Mouse (Mus musculus): ENCODE measurements at regions not wholly inside any gene's neighbourhood (a gene's known extent, or its start where the extent isn't known, plus 50 kb on each side); places are given as distances from the start of the nearest gene placed in this dataset.

GRCm38 (mm10) chr14:66584699-66585098 lies 575.7 kb upstream of the Gulo start:
- DNase-seq (ENCODE audit: low spot score), result no peak

GRCm38 (mm10) chr14:66579904-66580492 lies 571.0 kb upstream of the Gulo start:
- no peak for DNase-seq (ENCODE audit: low spot score)

DNA sequence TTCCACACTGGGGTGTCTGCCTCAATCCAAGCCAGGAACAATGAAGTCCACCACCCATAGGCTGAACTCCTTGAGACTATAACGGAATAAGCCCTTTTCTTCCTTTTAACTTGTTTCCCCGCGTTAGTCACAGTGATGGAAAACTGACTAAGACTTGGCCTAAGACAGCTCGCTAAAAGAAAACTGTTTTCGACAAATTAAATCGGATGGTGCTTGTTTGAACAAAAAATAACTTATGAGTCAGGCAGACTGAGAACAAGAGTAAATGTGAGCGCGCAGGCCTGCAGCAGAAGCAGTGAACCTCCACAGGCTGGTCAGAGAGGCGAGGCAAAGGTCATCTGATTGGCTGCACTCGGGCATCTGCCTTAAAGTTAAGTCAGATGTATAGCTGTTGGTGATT lies 557.6 kb upstream of the Gulo start:
- DNase-seq (ENCODE audit: low spot score), result no peak

DNA sequence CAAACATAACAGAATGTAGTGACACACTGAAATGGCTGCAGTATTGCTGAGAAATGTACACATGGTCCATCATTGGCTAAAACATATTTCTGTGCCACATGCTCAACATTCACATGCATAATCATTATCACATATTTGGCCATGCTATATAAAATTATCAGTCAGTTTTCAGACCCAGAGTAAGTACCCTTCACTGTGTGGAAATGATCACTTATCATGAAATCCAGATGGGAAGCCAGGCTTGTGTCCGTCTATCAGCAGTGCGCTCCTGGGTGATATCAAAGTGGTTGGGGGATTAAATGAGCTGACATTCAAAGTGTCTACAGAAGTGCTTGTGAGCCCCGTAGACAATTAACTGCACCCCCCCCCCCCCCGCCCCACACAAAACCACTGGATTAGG lies 553.7 kb upstream of the Gulo start:
- no peak for DNase-seq (ENCODE audit: low spot score)

DNA sequence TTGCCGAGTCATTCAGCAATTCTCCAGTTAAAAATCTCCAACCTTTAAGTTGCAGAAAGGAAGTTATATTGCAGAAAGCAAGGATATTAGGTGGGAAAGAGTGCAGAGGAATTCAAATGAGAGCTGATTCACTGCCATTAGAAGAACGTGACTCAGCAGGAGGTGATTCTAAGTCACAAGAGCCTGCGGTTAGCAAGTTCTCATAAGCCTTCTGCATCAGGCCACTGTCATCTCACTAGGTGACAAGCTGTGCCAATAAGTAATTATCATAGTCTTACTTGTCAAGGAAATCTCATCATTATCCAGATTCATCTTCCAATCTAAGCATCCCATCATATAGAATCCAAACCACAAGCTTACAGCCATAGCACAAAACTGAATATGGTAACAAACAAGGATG lies 552.7 kb upstream of the Gulo start:
- no peak for DNase-seq (ENCODE audit: low spot score)

DNA sequence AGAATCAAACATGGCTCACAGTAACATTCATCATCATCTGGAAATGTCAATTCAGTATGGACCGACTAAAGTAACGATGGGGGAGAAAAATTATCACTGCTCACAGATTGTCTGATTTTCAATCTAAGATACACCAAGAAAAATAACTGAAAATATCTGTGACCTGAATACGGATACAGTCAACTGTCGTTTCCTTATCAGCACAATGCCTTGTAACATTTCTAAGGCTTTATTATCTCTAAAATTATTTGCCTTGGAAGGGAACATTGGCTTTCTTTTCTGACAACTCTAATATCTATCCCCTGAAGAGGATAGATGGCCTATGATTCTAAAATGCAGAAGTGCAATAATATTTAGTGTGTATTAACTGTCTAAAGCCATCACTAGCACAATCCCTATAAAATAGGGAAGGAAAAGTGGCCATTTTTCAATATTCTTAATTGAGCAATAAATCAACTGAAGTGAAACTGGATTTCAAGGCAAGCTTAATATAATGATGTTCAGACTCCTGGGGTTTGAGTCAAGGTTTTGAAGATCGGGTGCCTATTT lies 552.1 kb upstream of the Gulo start:
- no peak for DNase-seq (ENCODE audit: low spot score)

- no peak for DNase-seq (ENCODE audit: low spot score)
These were observed 549.4 kb upstream of the Gulo start for GRCm38 (mm10) chr14:66558393-66558792.

DNA sequence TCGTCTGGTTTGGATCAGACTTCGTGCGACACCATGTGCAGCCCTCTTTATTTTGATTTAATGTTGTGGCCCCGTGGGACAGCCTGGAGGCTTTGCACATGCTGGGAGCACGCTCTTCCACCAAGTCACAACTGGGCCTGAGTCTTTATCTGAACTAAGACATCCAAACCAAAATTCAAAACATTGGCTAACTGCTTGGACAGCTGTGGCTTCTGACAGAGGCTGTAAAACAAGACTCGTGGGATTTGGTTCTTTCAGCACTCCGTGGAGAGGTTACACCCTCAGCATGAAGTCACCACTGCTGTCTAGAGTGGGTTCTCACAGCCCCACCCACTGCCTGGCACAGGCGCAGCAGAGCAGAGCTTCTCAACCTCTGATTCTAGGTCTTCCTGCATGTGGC lies 548.6 kb upstream of the Gulo start:
- DNase-seq (ENCODE audit: low spot score), result no peak

DNA sequence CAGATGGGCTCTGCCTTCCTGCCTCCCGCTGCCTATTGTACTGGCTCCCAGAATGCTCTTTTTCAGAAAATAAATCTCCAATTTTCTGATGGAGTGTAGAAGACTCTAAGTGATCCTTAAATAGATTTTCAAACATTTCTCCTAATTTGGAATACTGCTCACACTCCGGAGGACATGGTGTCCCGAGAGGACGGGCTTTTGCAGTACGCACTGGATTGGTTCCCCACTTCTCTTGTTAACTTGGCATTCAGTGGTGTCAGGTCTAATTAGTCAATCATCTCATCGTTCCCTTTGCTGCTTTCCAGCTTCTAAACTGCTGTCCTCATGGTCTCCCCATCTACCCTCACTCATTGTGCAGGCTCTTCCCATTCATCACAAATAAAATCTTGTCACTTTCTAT lies 529.5 kb upstream of the Gulo start:
- DNase-seq (ENCODE audit: low spot score), result no peak

DNA sequence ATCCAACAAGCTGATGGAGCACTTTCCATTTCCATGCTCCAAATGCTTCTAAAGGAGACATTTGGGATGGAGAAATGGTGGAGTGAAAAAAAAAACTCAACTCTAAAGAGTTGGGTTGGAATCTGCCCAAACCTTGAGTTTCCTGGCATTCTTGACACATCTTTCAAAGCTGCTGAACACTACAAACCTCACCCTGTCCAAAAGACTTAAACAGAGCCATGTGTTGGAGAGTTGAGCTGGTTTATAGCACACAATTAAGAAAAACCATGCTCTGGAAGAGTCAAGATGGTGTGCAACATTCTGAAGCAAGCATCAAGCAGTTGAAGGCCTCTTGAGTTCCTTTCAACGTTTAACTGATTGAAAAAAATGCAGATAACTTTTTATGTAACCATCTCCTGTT lies 525.7 kb upstream of the Gulo start:
- DNase-seq (ENCODE audit: low spot score), result no peak

DNA sequence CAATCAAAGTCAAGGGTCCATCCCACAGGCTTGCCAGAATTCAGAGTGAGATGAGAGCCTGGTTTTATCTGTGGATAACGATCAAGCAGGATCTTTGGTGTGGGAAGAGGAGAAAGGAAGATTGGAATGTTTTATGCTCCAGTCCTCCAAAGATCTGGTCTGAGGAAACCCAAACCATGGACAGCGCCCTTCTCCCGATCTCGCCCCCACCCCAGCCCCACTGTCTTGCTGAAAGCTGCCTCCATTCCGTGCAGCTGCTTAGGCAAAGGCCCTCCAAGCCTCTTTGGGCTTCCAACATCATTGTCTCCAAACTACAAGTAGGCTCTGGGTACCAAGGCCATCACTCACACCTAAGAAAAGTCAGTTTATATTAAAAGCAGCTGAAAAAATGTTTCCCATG lies 519.1 kb upstream of the Gulo start:
- DNase-seq (ENCODE audit: low spot score), result no peak

GRCm38 (mm10) chr14:66527061-66527460 lies 518.1 kb upstream of the Gulo start:
- no peak for DNase-seq (ENCODE audit: low spot score)

DNA sequence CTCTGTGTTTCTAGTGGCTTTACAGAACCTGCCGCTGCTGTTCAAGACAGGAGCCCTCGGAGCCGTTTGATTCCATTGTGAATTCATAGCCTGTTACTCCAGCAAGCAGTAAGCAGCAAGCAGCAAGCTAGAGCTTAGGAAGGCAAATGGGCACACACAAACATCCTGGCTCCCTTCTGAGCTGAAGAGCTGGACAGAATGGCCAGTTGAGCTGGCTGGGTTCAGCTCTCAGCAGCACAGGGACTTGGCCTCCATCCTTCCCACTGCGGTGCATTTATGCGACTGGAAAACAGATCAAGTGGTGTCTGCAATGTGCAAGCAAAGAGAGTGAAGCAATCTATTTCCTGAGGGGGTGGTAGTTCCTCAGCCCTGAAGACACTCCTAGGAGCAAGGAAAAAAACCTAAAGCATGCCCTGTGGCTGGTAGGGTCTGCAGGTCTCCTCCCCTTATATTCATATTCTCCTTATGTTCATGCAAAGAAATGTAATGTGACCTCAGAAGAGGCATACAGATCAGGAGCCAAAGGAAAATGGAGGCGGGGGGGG lies 513.9 kb upstream of the Gulo start:
- no peak for DNase-seq (ENCODE audit: low spot score)

- no peak for DNase-seq (ENCODE audit: low spot score)
These were observed 513.0 kb upstream of the Gulo start for GRCm38 (mm10) chr14:66521836-66522629.

DNA sequence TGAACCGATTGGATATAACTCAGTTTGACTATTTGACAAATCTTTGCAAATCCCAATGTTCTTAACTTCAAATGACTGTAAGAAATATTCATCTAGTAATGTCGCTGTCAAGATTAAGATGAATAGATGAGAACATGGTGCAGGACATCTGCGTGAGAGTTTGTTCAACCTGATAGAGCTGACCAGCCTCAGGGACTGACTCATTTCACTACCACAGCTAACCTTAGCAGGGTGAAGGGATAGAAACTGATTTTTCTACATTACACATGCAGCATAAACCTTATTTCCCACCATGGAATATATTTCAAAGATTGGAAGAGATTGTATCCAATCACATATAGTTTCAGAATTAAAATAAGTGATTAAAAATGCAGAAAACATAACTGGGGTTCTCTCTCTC lies 507.8 kb upstream of the Gulo start:
- no peak for DNase-seq (ENCODE audit: low spot score)

GRCm38 (mm10) chr14:66510750-66511149 lies 501.7 kb upstream of the Gulo start:
- no peak for DNase-seq (ENCODE audit: low spot score)

DNA sequence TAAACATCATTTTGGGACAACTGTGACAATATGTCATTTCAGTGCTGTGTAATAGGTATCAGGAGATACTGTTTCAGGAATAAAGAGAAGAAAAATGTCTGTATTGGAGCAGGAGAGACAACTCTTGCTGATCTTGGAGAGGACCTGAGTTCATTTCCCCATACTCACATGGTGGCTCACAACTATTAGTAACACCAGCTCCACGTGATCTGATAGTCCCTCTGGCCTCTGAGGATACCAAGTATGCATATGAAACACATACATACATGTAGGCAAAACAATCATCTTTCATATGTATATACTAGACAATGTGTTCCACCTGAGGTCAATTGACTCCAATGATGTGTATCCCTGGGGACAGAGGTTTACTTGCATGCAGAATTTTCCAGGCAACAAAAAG lies 501.2 kb upstream of the Gulo start:
- no peak for DNase-seq (ENCODE audit: low spot score)

GRCm38 (mm10) chr14:66509706-66510105 lies 500.7 kb upstream of the Gulo start:
- DNase-seq (ENCODE audit: low spot score), result no peak

DNA sequence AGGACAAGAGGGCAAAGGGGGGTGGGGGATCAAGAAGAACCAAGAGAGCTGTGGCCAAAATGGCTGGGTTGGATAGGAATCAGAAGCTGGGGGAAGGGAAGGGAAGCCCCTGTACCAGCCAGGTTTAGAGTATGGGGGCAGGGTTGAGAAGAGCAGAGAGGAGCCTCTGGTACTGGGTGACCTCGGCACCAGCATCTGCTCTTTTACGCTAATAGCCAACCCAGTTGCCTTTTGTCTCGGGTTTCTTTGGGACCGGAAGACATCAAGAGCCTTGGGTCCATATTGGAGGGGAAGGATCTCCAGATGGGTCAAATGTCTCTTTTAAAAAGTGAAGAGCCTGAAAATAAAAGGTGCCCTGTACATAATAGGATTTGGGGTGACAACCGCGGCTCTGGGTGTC lies 493.0 kb upstream of the Gulo start:
- no peak for DNase-seq (ENCODE audit: low spot score)

DNA sequence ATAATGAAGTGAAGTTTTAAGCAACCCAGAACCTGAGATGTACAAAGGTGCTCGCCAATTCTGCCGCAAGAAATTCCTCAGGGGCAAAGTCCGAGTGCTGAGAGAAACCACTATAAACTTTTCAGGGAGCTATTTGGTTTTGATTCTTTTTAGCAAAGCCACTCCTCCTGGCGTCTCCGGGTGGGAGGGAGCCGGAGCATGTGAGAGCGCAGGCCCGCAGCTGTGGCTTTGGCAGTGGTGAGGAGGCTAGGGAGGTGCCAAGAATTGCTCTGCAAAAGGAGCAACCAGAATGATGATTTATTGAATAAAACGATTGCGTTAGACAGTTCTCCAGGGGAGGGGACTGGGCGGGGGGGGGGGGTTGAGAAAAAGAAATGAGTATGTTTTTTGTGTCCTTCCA lies 490.9 kb upstream of the Gulo start:
- DNase-seq (ENCODE audit: low spot score), result peak; percentile 60

DNA sequence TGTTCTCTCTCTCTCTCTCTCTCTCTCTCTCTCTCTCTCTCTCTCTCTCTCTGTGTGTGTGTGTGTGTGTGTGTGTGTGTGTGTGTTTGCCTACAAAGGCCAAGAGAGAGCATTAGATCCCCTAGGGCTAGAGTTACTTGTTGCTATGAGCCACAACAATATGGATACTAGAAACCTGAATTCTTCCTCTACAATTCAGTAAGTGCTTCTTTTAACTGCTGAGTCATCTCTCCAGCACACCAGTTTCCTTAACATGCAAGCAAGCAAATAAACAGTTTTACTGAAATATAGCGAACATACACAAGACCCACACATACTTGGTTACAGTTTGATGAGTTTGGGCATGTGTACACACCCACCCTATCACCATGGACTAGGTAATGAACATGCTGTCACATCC lies 486.1 kb upstream of the Gulo start:
- no peak for DNase-seq (ENCODE audit: low spot score)

GRCm38 (mm10) chr14:66494518-66494923 lies 485.5 kb upstream of the Gulo start:
- peak; percentile 48 for DNase-seq (ENCODE audit: low spot score)

DNA sequence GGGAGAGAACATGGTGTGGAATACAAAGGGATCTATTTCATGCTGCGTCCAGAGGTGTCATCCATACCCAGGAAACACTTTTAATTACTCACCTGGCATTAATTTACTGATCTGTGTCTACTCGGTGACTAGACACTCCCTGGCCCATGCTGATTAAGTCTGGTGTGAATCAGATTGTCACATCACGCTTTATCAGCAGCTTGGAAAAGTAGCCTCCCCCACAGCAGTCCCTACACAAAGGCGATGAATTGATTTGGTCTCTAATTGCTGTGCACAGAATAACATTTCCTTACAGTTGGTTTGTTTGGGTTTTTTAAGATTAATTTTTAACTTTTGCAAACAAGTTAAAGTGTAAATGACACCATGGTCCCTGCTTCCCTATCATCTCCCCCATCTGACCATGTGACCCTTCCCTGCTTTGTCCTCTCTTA lies 484.7 kb upstream of the Gulo start:
- DNase-seq (ENCODE audit: low spot score), result no peak
